Mouse (Mus musculus): Measurements from ENCODE around the gene Tlcd2.

Gene Tlcd2

DNA sequence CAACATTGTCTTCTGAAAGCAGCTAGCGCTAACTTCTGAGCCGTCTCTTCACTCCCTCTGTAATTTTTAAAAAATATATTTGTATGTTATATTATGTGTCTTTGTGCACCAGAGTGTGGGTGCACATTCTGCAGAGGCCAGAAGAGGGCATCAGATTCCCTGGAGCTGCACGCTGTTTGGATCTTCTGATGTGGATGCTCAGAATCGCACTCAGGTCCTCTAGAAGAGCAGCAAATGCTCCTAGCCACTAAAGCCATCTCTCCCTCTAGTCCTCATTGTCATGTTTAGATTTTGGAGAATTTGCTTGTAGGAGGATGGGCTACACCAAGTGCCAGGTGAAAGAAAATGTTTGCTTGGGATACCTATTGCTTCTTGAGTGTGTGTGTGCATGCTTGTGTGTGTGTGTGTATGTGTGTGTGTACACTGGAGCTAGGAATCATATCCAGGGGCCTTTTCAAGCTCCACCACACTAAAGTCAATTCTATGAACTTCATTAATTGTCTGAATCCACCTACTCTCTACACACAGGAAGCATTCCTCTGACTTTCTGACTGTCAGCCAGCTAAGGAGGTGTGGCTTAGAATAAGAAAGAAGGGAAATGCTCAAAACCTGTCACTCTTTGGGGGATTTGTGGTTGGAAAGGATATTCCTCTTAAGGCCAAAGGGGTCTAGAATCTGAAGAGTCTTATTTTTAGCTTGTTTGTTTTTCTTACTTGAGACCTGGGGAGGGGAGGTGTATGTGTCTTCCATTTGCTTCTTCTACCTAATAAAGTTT lies 5.4 kb downstream of the Tlcd2 start:
- no peak for DNase-seq (ENCODE audit: low spot score in 2 of 2)

DNA sequence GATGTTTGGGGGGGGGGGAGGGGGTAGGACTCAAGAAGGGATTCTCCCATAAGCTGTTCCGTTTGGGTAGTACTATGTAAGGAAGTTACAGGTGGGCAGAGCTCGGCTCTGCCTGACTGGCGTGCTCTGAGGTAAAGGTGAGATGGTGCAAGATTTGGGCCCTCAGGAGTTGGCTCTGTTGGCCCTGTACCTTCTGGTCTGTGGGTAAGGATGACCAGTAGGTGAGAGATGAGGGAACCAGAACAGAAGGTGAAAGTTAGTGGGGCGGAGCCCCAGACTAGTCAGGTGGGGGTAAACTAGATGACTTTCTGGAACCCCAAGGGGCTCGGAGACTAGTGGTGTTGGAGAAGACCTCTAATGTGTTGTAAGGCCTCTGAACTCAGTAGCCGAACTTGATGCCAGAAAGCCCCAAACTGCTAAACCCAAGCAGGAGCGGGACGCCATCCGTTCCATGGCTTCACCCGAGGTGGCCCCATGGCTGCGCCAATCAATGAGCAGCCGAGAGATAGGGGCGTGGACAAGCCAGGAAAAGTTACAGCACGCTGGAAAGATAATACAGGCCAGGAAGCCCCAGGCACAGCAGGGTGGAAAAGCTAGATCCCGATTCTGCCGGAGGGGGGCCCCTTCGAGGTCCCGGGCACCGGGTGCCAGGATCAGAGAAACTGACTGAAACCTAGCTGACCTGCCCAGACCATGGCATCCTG lies 6.1 kb downstream of the Tlcd2 start:
- DNase-seq (ENCODE audit: low spot score in 2 of 2): no peak

DNA sequence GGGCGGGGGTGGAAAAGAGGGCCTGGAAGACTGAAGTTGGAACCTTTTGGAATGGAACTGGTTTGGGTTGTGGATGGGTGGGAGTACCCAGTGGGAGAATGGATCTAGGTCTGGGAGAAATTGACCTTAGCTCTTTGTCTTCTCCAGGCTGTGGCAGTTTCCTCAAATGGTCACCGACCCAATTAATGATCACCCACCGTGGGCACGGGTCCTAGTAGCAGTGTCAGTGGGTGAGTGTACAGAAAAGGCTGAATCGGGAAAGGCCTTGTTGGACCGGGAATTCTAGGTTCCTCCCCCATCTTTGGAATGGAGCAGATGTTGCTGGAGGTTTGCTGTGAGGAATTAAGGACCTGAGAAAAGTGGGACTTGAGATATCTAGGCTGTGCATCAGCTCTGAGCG lies 6.9 kb downstream of the Tlcd2 start:
- DNase-seq (ENCODE audit: low spot score in 2 of 2): no peak

DNA sequence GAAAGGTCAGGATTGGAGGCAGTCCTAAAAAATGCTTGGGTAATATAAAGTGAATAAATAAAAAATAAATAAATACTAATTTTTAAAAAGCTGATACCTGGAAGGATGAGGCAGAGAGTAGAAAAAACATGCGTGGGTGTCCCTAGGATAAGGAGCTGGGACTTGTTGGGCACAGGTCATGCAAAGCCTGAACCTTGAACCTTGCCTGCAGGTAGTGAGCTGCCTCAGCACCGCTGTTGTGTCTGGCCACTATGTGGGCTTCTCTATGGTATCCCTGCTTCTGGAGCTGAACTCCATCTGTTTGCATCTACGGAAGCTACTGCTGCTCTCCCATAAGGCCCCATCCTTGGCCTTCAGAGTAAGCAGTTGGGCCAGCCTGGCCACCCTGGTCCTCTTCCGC lies 7.7 kb downstream of the Tlcd2 start:
- no peak for DNase-seq (ENCODE audit: low spot score in 2 of 2)

DNA sequence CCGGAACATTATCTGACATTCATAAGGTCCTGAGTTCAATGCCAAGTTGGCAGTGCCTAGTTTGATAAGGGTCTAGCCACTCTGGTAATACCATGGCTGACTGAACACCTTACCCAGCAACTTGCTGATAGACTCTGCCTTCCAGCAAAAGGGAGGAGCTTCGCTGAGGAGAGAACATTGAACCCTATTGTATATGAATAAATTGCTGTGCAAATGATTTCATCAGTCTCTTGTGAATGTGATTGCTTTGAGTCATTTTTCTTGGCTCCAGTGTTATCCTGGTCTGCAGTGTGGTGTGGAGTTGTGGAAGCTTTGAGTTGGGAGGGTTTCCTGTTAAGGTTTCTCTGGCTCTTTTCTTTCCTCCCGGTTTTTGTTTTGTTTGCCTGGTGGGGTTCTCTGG lies 9.2 kb downstream of the Tlcd2 start:
- no peak for DNase-seq (ENCODE audit: low spot score in 2 of 2)

DNA sequence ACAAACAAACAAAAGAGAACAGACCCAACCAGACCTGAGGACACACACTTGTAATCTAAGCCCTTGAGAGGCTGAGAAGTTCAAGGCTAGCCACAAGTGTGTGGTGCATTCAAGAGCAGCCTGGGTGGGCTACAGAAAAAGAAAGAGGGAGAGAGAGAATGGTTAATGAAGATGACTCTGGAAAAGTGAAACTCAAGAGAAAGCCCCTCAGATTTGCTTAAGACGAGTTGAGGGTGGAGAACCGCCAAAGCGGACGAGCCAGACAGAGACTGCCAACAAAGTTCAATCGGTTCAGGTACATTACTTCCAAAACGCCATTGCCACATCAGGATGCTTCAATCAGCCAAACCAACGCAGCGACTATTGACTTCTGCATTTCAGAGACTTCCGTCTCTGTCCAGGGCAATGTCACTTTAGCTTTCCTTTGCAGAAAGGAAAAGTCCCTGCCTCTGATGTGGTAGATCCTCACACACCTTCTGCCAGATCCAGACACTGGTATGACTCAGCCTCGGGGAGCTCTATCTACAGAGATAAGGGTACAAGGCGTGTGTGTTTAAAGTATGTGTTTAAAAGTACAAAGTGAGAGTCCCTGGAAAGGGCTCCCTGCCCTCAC lies 11.1 kb downstream of the Tlcd2 start:
- DNase-seq (ENCODE audit: low spot score in 2 of 2): no peak

DNA sequence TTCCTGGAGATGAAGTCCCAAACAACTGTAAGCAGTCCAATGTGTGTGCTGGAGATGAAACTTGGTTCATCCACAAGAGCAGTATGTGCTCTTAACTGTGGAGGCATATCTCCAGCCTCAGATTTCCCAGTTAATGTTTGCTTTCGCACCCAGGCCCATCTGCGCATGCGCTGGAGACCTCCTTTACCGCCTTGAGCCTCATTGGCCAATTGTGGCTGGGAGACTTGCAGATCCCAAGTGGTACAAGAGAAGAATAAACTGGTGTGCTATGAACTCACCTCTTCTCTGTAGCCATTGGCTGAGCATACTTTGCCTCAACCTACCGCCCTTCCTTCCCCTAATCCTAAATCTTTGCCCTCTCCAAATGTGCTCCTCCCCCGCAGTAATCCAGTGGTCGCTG lies 11.9 kb downstream of the Tlcd2 start:
- no peak for DNase-seq (ENCODE audit: low spot score in 2 of 2)

DNA sequence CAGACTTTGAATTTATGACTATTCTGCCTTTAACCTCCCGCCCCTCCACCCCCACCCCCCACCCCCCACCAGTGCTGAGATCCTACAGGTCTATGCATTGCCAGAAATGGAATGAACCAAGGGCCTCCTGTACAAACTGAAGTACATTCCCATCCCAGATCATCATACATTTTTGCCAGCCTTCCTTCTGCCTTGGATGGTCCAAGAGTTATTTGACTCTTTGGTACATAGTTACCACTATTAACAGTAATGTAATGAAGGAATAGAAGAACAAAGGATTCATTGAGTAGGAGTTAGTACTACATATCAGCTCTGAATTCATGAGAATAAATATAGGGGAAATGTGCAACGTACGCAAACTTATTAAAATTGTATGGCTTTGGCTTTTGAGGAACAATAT lies 24.7 kb downstream of the Tlcd2 start:
- DNase-seq (ENCODE audit: low spot score in 2 of 2): no peak

DNA sequence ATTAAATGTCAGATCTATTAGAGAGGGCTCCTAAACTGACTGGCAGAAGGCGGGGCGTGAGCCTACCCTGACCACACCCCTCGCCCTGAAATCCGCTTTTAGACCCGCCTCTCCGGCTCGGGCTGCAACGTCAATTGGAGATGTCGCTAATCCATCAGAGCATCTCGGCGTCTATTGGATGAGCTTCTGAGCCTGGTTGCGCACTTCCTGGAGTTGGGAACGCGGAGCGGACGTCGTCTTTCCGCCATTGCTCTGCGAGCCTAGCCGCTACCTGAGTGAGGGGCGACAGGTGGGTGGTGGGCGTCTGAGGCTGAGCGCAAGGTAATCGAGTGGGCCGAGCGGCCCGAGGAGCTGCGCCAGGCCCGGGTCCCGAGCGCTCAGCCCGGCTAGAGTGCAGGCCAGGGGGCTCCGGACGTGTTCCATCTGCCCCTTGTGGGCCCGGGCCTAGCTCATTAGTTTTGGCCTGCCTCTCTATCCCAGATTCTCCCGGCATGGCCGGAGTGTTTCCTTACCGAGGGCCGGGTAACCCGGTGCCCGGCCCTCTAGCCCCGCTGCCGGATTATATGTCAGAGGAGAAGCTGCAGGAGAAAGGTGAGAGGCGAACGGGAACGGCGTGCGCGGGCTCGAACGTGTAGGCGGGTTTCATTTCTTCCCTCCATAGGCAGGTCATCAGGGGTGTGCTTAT lies 25.2 kb downstream of the Tlcd2 start, which contains the start of gene Prpf8:
Gene Prpf8, plus strand, starts transcription at position 216 of the 685 bp plus-strand sequence.
- peak; percentile 95 to 100 for DNase-seq (ENCODE audit: low spot score in 2 of 2)

DNA sequence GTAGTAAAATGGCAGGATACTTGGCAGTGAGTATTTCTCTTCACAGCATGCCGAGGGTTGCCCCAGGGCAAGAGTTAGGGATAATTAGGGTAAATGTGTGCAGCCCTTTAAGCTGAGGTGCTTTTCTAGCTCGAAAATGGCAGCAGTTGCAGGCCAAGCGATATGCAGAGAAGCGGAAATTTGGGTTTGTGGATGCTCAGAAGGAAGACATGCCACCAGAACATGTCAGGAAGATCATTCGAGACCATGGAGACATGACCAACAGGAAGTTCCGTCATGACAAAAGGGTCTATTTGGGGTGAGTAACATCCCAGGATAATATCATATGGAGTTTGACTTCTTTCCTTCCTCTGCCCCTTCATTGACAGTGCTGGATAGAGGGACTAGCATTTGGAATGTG lies 26.0 kb downstream of the Tlcd2 start:
- DNase-seq (ENCODE audit: low spot score in 2 of 2): no peak

DNA sequence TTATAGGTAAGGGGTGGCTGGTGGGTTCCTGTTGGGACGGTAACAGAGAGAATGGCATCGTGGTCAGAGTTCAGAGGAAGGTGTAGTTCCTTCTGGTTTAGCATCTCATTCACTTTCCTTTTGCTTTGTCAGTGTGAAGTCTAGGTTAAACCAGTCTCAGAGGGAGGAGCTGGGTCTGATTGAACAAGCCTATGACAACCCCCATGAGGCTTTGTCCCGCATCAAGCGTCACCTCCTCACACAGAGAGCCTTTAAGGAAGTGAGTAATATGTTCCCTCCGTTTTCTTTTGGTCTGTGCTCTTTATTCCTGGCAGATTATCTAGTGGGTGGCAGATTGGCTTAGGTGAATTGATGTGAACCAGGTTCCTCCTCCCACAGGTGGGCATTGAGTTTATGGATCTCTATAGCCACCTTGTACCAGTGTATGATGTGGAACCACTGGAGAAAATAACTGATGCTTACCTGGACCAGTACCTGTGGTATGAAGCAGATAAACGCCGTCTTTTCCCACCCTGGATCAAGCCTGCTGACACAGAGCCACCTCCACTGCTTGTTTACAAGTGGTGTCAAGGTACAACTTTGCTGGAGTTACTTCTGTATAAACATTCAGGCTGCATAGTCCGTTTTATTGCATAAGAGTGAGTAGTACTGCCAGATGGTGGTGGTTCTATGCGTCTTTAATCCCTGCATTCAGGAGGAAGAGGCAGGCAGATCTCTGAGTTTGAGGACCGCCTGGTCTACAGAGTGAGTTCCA lies 33.0 kb downstream of the Tlcd2 start:
- DNase-seq (ENCODE audit: low spot score in 2 of 2): no peak

DNA sequence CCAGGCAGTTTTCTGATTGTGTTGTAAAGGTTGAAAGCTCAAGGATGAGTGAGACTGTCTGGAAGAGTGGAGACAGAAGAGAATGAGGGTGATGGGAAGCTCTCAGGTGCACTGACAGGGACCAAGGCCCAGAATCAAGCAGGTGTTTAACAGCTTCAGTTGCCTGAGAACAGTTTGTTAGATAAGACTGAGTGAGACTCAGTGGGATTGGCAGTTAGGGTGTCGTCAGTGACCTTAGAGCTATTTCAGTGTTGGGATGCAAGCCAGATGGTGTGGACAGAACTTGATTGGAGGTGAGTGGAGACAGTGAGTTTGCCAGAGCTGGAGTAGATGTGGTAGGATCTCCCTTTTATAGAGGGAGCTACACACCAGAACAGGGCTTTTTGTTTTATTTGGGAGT lies 36.6 kb downstream of the Tlcd2 start:
- no peak for DNase-seq (ENCODE audit: low spot score in 2 of 2)

DNA sequence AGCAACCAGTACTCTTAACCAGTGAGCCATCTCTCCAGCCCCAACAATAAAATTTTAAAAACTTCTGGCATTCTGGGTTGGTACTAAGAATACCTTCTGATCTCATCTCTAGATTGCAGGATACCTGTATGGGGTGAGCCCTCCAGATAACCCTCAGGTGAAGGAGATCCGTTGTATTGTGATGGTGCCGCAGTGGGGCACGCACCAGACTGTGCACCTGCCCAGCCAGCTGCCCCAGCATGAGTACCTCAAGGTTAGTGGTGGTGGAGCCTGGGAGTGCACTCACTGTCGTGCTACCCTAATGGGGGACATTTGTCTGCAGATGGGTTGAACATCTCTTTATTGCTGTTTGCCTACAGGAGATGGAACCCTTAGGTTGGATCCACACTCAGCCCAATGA lies 46.6 kb downstream of the Tlcd2 start:
- no peak for DNase-seq (ENCODE audit: low spot score in 2 of 2)

DNA sequence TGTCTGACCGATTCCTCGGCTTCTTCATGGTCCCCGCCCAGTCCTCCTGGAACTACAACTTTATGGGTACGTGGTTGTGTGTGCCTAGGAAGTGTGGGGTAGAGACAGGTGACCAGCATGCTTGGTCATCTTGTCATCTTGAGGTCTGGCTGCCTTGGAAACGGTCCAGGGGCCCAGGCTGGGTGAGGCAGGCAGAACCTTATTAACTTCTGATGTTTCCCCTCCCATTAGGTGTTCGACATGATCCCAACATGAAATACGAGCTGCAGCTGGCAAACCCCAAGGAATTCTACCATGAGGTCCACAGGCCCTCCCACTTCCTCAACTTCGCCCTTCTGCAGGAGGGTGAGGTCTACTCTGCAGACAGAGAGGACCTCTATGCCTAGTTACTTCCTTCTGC lies 47.4 kb downstream of the Tlcd2 start:
- DNase-seq (ENCODE audit: low spot score in 2 of 2): no peak

DNA sequence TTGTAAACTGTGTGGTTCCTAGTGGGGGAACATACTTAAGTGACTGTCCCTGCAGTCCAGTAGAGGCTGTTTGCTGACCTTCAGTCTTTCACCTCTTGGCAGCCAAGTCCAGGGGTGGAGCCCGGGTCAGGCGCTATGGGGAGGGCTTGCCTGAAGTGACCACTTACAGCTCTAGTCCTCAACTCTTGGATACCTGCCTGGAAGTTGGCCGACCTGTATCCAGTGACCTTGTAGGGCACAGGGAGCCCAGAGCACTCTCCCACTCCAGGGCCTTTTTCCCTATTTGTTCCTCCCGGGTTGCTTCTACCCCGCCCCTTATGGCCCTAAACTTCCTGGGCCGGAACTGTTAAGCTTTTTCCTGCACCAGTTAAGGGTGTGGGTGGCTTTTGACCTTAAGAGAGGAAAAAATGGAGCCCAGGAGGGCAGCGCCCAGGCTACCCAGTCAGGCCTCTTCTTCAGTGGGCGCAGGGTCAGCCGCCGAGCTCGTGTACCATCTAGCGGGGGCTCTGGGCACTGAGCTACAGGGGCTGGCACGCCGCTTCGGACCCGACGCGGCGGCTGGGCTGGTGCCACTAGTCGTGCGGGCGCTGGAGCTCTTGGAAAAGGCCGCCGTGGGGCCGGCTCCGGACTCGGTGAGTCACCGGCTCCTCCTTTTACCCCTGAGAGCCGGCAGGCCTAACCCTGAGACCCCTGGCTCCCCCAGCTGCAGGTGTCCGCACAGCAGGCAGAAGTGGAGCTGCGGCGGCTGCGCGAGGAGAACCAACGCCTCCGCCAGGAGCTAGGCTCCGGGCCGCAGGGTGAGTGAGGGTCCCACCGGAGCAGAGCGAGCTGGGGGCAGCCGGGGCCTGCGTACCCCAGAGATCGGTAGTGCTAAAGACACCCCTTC lies 48.5 kb downstream of the Tlcd2 start, which contains the start of gene Rilp:
Gene Rilp, plus strand, starts transcription at position 354 of the 886 bp plus-strand sequence.
- no peak for DNase-seq (ENCODE audit: low spot score in 2 of 2)

DNA sequence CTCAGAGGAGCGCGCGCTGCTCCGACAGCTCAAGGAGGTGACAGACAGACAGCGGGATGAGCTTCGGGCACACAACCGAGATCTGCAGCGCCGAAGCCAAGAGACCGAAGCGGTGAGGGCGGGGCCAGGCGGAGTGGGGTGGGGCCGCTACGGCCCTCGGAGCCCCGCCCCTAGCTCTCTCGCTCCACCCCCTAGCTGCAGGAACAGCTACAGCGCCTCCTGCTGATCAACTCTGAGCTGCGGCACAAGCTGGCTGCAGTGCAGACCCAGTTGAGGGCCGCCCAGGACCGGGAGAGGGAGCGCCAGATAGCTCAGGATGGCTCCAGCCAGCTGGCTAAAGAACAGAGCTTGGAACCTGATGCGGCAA lies 49.1 kb downstream of the Tlcd2 start:
- DNase-seq (ENCODE audit: low spot score in 2 of 2): peak; percentile 69 to 90

DNA sequence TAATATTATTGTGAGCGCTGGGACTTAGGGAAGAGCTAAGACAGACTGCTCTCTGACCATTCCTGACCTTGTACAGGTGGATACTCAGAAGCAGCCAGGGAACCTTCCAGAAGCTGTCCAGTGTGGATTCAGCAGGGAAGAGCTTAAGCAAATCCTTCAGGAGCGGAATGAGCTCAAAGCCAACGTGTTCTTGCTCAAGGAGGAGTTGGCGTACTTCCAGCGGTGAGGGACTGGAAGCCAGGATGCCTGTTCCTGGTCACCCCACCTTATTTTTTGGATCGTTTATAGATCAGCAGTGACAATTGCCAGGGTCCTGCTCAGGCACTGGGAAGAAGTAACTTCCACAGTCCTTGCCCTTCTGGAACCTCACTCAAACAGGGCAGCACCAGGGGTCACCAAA lies 49.7 kb downstream of the Tlcd2 start:
- no peak for DNase-seq (ENCODE audit: low spot score in 2 of 2)

DNA sequence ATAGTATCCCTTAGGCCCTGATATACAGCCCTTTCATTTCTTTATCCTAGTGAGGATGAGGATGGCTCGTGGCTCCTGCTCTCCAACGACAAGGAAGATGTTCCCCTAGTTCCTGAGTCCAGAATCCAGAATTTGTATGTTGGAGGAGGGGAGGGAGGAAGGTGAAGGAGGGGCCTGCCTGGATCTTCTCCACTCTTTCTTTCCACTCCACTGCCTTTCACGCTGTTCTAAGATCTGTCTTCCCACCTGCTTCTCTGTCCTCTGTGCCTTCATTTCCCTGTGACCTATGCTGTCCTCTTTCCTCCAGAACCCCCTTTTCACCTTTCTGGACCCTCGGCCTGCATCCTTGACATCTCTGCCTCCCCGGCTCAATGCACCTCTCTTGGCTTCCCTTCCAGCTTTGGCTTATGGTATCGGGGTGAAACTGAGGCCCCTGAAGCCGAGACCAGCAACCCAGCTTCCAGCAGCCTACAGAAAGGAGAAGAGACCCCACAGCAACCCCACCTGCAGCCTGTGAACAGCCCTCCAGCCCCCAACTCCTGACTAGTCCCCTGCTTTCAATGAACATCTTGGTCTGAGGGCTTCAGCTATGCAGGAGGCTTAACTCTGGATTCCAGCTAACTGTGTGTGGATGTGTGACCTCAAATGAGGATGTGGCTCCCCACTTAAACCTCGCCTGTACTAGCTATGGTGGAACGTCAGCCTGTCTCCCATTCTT lies 50.9 kb downstream of the Tlcd2 start:
- no peak for DNase-seq (ENCODE audit: low spot score in 2 of 2)

DNA sequence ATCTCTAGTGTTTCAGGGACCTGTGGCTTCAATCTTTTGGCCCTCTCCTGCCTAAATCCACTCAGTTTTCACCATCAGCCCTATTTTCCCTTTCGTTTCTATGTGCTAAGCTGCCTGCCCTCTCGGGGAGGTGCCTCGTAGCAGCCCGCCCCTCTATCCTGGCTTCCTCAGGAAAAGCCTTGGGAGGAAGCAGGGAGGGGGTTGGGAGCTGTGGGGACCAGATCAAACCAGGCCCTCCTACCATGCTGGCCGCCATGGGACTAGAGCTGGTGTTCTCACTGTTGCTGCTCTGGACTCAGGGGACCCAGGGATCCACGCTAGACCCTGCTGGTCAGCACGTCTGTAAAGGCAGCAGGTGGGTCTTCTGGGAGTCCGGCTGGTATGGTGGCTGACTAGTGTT lies 51.8 kb downstream of the Tlcd2 start, which contains the start of gene Scarf1:
Gene Scarf1, plus strand, starts transcription at position 205 of the 400 bp plus-strand sequence.
- DNase-seq (ENCODE audit: low spot score in 2 of 2): no peak

DNA sequence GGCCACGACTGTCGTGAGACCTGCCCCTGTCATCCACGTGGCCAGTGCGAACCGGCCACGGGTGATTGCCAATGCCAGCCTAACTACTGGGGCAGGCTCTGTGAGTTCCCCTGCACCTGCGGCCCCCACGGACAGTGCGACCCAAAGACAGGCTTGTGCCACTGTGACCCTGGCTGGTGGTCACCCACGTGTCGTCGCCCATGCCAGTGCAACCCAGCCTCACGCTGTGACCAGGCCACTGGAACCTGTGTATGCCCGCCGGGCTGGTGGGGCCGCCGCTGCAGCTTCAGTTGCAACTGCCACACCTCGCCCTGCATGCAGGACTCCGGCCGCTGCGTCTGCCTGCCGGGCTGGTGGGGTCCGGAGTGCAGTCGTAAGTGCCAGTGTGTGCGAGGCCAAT lies 53.7 kb downstream of the Tlcd2 start:
- no peak for DNase-seq (ENCODE audit: low spot score in 2 of 2)

All from left cerebral cortex, adult 9 months (tissue).